Mouse (Mus musculus) layer of hippocampus, postnatal 10 days (tissue): ENCODE data around the gene Ugt1a7c. TPM values are rescaled to one million over a fixed set of nuclear protein-coding genes. Genes with fewer than 3 reads are reported as not detected.

ENCODE experiments used
- DNase-seq, 2 experiments: peaks; one replicate each; pipeline ENCODE4 v3.0.0; 2021; ENCODE audit warnings: low spot score in 2 of 2
- total RNA-seq, 2 experiments: library from RNA; stranded (reverse); gene quantifications; 2 replicates each; pipeline ENCODE4 v1.2.3; 2021

The Ugt1a7c gene
- total RNA-seq, 2 experiments from 2014 or later = 1.3 TPM

GRCm38 (mm10) chr1:88258881-88259642 is 164.2 kb downstream of the Ugt1a7c start:
- peak; percentile 66 to 68 for DNase-seq

- peak in 1 of 2 experiments; percentile 52 for DNase-seq
These were observed 164.8 kb downstream of the Ugt1a7c start for GRCm38 (mm10) chr1:88259643-88260024.

GRCm38 (mm10) chr1:88260114-88260513 is 165.3 kb downstream of the Ugt1a7c start:
- DNase-seq = peak in 1 of 2 experiments; percentile 64

- no peak for DNase-seq
These were observed 165.9 kb downstream of the Ugt1a7c start for GRCm38 (mm10) chr1:88260604-88261377.

GRCm38 (mm10) chr1:88261706-88262105 is 166.8 kb downstream of the Ugt1a7c start:
- DNase-seq = no peak

GRCm38 (mm10) chr1:88262255-88262654 is 167.4 kb downstream of the Ugt1a7c start:
- DNase-seq = peak; percentile 69 to 72

DNA sequence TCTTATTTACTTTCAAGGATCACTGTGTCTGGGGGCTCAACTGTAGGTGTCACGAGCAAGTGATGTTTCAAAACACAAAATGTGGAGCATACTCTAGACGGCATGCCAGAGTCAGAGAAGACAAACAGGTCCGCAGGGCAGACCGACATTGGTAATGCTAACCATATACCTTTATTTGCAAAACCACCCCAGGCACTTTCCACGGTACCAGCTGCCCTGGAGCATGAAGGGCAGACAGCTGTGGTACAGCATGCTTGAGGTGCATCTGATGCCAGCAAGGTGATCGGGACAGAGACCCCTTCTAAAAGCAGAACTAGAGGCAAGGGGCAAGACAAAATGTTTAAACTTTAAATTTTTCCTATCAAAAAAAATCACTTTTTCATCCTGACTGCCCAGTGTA is 168.1 kb downstream of the Ugt1a7c start:
- DNase-seq = no peak

- DNase-seq = no peak
These were observed 168.9 kb downstream of the Ugt1a7c start for GRCm38 (mm10) chr1:88263778-88264177.

DNA sequence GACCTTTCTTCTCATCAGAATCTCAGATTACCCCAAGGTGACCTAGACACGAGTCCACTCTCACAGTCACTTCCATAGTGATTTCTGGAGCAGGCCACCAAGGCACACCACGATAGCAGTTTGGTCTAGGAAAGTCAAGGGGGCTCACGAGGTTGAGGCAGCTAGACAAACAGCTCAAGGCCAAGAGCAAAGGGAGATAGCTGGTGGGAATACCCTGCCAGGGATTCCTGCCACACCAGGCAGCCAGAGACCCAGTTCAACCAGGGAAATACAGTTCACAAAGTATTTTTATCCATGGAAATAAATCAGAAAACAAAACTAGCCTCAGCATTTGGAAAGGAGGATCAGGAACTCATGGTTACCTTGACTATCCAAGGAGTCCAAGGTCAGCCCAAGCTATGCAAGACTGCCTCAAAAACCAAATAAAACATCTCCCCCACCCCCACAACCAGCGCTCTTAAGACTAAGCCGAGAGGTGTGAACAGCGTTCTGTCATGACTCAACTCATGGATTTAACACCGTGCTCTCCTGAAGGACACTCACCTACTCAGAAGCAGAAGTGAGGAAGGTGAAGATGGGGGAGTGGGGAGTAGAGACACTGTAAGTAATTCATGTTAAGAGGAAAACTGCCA is 169.5 kb downstream of the Ugt1a7c start:
- no peak for DNase-seq

DNA sequence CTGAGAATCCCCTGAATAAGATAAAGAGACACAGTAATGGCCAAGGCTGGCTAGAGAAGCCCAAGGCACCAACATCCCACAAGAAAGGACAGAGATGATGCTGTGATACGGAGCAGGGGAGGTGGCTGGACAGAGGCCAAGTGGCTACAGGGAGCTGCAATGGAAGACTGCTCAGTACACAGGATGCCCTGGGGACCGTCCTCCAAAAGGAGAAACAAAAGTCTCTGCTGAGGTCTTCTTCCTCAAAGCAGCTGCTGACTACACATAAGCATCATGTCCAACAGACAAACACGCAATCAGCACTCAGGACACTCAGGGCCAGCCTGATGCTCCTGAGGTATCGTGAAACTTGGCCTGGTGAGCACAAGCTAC is 170.0 kb downstream of the Ugt1a7c start:
- no peak for DNase-seq

DNA sequence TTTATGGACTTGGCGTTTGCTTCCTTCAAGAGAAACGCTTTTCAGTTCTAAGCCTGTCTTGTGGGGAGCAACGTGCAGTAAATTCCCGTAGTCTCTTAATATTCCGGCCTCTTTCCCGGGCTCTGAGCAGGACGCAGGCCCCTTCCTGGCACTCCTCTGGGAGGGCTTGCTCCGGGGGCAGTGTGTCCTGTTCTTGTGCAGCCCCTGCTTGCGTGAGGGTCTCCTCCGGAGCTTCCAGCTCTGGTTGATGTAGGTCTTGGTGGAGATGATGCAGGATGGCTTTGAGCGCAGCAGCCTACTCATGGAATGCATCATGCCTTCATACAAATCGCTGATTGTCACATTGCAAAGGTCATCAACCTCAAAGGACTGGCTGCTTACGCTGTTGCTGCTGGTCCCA is 171.3 kb downstream of the Ugt1a7c start:
- DNase-seq = no peak

- DNase-seq = no peak
These were observed 172.6 kb downstream of the Ugt1a7c start for GRCm38 (mm10) chr1:88267489-88267888.

DNA sequence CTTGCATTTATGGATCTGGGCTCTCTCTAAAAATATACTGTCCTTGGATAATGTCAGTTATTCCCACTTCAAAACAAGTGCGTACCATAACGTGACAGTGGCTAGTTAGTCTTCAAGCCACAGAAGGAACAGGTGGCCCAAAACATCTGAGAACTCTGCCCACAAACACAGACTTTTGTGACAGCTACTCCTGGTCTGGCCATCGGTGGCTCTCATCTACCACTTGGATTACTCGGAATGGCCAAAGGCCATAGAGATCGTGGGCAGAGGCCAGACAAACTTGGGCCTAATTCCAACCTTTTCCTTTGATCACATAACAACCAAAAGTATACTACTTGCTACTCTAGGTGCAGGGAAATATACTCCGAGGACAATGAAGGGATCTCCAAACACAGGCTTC is 173.2 kb downstream of the Ugt1a7c start:
- DNase-seq = no peak

Other genes with a start within 250 kb of the Ugt1a7c start
- 100 to 1,000 TPM; 119 to 134 TPM for gene Dgkd, start 241.8 kb upstream of the Ugt1a7c start, total RNA-seq
- 10 to 100 TPM; 23.0 to 24.6 TPM for gene Usp40, start 86.5 kb upstream of the Ugt1a7c start, total RNA-seq
- not detected for gene Ugt1a10, start 39.7 kb upstream of the Ugt1a7c start, total RNA-seq
- not detected for gene Ugt1a9, start 24.3 kb upstream of the Ugt1a7c start, total RNA-seq
- gene Ugt1a8, start 7.2 kb upstream of the Ugt1a7c start, total RNA-seq = not detected
- under 1 TPM in 1 of 2 experiments, not detected in 1; 0.42 TPM for gene Ugt1a6b, start 8.2 kb downstream of the Ugt1a7c start, total RNA-seq
- under 1 TPM in 1 of 2 experiments, not detected in 1; 0.46 TPM for gene Ugt1a6a, start 39.7 kb downstream of the Ugt1a7c start, total RNA-seq
- gene Ugt1a5, start 71.0 kb downstream of the Ugt1a7c start, total RNA-seq = not detected
- gene Ugt1a2, start 105.5 kb downstream of the Ugt1a7c start, total RNA-seq = not detected
- gene Dnajb3, start 110.7 kb downstream of the Ugt1a7c start, total RNA-seq = 1 to 10 TPM; 3.2 to 5.4 TPM
- not detected for gene Ugt1a1, start 116.9 kb downstream of the Ugt1a7c start, total RNA-seq
- under 1 TPM; 0.07 to 0.87 TPM for gene Mroh2a, start 131.9 kb downstream of the Ugt1a7c start, total RNA-seq
- gene Hjurp, start 182.6 kb downstream of the Ugt1a7c start, total RNA-seq = 10 to 100 TPM; 44.8 to 49.1 TPM
- gene Trpm8, start 182.6 kb downstream of the Ugt1a7c start, total RNA-seq = under 1 TPM; 0.51 to 0.71 TPM